Mouse (Mus musculus) adrenal gland, adult (tissue): ENCODE results near the gene Npcd.
"Not testable (repeated sequence)": the region's sequence is repeated elsewhere in the genome, so short reads cannot be mapped to it uniquely, and the experiment has no call there.

Experiments
- DNase-seq, 2 experiments: peaks; one replicate each; pipeline ENCODE4 v3.0.0; 2022 to 2023; ENCODE audit warnings: low spot score in 1 of 2; ENCODE audit not compliant: inconsistent age in 2 of 2

Gene Npcd

DNA sequence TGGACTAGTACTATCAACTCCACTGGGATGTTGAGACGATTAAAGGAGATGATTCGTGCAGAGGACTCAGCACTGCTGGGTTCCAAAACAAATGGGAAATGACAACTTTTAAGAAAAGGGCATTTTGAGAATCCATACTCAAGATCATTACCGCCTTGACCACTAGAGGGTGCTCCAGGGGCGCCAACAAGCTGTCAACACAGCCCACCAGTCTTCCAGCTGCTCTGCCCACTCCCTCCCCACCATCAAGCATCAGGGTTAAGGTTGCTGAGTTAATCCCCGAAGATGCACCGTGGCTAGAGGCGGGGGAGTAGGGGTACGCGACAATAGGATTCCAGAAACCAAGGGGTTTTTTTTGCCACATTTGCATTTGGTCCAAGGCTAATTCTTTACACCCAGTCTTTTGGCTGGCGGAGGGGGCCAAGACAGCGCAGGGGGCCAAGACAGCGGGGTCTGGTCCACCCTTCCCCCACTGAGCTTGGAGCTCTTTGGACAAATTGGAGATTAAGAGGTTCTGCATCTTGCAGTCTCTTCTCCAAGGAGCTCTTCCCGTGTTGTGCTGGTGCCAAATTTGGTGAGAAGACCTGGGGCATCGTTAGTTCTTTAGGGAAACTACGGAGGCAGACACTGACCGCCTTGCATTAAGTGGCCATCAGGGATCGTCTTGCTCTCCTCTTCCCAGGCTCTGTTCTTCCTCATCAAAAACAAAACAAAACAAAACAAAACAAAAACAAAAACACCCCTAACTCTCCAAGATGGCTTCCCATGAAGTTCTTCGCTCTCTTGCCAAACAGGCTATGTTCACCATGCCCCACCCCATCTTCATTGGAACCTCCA, 1.8 kb downstream of the Npcd start:
- peak; percentile 66 to 90 for DNase-seq

DNA sequence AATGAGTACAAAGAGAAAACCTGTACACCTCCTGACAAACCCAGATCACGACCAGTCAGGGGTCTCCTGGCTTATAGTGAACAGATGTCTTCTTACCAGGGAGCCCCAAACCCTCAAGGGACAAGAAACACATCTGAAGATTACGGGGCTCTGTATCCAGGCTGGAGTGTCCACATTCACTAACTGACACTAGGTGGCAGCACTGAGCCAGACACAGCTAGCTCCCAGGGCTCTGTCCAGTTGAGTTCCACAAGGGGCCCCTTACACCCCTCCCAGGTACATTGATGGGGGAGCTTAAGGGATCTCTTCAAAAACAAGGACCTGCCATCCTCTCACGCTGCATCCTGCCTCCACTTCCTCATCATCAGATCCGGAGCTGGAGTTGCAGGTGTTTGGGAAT, 3.6 kb downstream of the Npcd start:
- DNase-seq, result peak; percentile 72 to 91

GRCm38 (mm10) chr15:79829431-79829830, 4.6 kb downstream of the Npcd start:
- no peak for DNase-seq

- peak in 1 of 2 experiments; percentile 53 for DNase-seq
Measured at GRCm38 (mm10) chr15:79828366-79829035, 5.5 kb downstream of the Npcd start.

- peak in 1 of 2 experiments; percentile 39 for DNase-seq
Measured at GRCm38 (mm10) chr15:79827778-79828210, 6.2 kb downstream of the Npcd start.

- no peak for DNase-seq
Measured at GRCm38 (mm10) chr15:79827061-79827777, 6.8 kb downstream of the Npcd start.

DNA sequence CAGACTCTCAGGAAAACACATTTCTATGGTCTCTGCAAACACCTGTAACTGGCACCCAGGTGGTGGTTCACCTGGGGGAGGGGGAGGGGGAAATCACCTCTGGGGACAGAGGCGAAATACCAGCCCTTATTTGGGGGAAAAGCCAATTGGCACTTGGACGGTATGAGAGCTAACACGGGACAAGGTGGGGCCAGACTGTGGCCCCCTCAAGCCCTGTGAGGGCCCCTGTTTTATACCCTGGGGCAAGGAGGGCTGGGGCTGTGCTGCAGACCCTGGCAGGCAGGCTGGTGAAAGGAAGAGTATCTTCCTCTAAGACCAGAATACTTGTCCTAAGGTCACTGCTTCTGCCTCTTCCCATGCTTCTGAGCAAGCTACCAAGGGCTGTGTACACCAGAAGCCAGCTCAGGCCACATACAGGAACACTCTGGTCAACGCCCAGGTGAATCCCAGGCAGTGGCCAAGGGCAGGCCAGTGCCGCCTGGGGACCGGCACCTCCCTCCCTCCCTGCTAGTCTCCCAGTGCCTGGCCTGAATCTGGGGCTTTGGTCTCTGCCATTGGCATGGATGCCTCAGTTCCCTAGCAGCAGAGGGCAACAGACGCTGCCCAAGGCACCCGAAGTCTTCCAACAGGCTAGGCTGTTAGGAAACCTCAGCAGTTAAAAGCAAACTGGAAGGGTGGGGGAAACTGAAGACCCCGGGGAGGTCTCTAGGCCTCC, 7.7 kb downstream of the Npcd start:
- no peak for DNase-seq

GRCm38 (mm10) chr15:79825146-79825825, 8.8 kb downstream of the Npcd start:
- DNase-seq, result peak in 1 of 2 experiments; percentile 55

- DNase-seq, result peak; percentile 49 to 61
Measured at GRCm38 (mm10) chr15:79823588-79824280, 10.3 kb downstream of the Npcd start.

- DNase-seq, result peak in 1 of 2 experiments; percentile 55
Measured at GRCm38 (mm10) chr15:79822265-79823199, 11.5 kb downstream of the Npcd start.

- DNase-seq, result no peak
Measured at GRCm38 (mm10) chr15:79818325-79818724, 15.7 kb downstream of the Npcd start.

GRCm38 (mm10) chr15:79813666-79814258, 20.3 kb downstream of the Npcd start:
- peak; percentile 67 to 79 for DNase-seq

DNA sequence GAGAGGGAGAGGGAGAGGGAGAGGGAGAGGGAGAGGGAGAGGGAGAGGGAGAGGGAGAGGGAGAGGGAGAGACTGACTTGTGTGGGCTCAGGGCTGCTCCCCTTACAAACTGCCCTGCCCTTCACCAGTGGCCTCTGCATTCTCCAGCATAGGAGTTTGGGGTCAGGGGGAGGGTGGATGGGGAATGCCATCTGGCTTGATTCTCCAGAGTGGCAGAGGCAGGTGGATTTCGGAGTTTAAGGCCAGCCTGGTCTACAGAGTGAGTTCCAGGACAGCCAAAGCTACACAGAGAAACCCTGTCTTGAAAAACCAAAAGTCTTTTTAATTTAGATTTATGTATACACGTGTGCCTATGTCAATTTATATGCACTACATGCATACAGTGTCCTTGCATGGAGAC, 21.2 kb downstream of the Npcd start:
- not testable (repeated sequence) for DNase-seq

DNA sequence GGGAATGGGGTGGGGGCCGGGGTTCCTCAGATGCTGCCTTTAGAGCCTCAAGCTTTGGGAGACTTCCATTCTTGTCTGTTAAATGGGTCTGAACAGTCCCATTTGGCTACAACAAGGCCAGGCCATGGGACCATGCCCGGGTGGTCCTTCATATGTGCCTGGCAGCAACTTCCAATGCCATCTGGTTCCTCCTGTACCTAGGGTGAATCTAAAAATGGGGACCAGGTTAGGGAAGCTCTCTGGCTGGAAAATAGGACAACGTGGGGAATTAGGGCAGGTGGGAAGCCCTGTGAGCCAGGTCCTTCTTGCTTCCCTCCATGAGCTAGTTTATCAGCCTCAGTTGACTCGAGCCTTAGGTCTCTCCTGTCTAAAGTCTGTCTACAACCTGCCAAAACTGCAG, 23.0 kb downstream of the Npcd start:
- DNase-seq, result no peak

DNA sequence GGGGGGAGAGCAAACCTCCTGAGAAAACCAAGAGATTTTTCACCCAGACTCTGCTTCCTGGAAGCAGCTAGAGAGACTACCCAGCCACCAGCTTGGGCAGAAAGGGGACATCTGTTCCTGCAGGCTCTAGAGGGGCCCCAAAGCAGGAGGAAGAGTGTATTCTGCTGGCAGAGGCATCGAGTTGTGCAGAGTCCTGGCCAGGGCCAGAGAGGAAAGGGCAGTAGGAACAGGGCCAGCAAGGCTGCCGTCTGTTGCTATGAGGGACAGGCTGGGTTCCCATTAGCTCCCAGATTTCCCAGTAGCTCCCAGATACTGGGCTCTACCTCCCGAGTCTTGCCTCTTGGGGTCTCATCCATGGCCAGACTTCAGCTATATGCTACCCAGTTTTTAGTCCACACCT, 24.0 kb downstream of the Npcd start:
- no peak for DNase-seq

GRCm38 (mm10) chr15:79808658-79809057, 25.4 kb downstream of the Npcd start:
- no peak for DNase-seq

GRCm38 (mm10) chr15:79808114-79808513, 25.9 kb downstream of the Npcd start:
- peak in 1 of 2 experiments; percentile 69 for DNase-seq

DNA sequence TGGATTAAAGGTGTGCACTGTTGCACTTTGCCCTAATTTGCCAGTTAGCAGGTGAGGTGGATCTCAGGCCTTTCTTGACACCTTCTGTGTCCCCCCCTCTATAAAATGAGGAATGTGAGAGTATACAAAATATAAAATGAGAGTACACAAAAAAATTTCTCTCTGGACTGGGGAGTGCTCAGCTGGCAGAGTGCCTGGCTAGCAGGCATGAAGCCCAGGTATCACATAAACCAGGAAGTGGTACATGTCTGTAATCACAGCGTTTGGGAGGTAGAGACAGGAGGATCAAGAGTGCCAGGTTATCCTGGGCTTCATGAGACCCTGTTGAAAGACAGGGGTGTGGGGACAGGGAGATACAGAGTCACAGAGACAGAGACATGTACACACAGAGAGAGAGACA, 27.0 kb downstream of the Npcd start:
- DNase-seq, result no peak
